Mouse (Mus musculus): Measurements from ENCODE around the gene Elmo1.

Elmo1 gene

GRCm38 (mm10) chr13:20163339-20163954, 73.1 kb downstream of the Elmo1 start:
- DNase-seq = no peak

GRCm38 (mm10) chr13:20164837-20165236, 74.4 kb downstream of the Elmo1 start:
- no peak for DNase-seq

GRCm38 (mm10) chr13:20173987-20174654, 83.7 kb downstream of the Elmo1 start:
- peak; percentile 60 for DNase-seq

GRCm38 (mm10) chr13:20174655-20175280, 84.4 kb downstream of the Elmo1 start:
- DNase-seq = no peak

GRCm38 (mm10) chr13:20180738-20181137, 90.3 kb downstream of the Elmo1 start:
- DNase-seq = no peak

GRCm38 (mm10) chr13:20181321-20181720, 90.9 kb downstream of the Elmo1 start:
- no peak for DNase-seq

- no peak for DNase-seq
These were observed 91.9 kb downstream of the Elmo1 start for GRCm38 (mm10) chr13:20182239-20182825.

GRCm38 (mm10) chr13:20183512-20184238, 93.3 kb downstream of the Elmo1 start:
- peak; percentile 64 for DNase-seq

GRCm38 (mm10) chr13:20184239-20185033, 94.0 kb downstream of the Elmo1 start:
- peak; percentile 70 for DNase-seq

- peak; percentile 75 for DNase-seq
These were observed 94.8 kb downstream of the Elmo1 start for GRCm38 (mm10) chr13:20185034-20185846.

GRCm38 (mm10) chr13:20185847-20186213, 95.4 kb downstream of the Elmo1 start:
- no peak for DNase-seq

GRCm38 (mm10) chr13:20187647-20188046, 97.3 kb downstream of the Elmo1 start:
- DNase-seq = peak; percentile 48

GRCm38 (mm10) chr13:20192009-20192584, 101.7 kb downstream of the Elmo1 start:
- no peak for DNase-seq

- no peak for DNase-seq
These were observed 110.2 kb downstream of the Elmo1 start for GRCm38 (mm10) chr13:20200582-20200981.

GRCm38 (mm10) chr13:20202617-20203016, 112.2 kb downstream of the Elmo1 start:
- DNase-seq = no peak

GRCm38 (mm10) chr13:20204165-20204564, 113.8 kb downstream of the Elmo1 start:
- DNase-seq = no peak

- DNase-seq = peak; percentile 52
These were observed 114.8 kb downstream of the Elmo1 start for GRCm38 (mm10) chr13:20205007-20205745.

- no peak for DNase-seq
These were observed 115.3 kb downstream of the Elmo1 start for GRCm38 (mm10) chr13:20205746-20206145.

GRCm38 (mm10) chr13:20207126-20207525, 116.7 kb downstream of the Elmo1 start:
- DNase-seq = no peak

GRCm38 (mm10) chr13:20207950-20208642, 117.7 kb downstream of the Elmo1 start:
- DNase-seq = peak; percentile 30
